Mouse (Mus musculus) thymus, adult 2 months (tissue): Measurements from ENCODE around the gene Palm.

Experiments used
- CTCF ChIP-seq: fragments of 200-500 bp; IDR thresholded peaks from 2 replicates; pipeline ENCODE4 v1.5.1; 2012; ENCODE audit warnings: mild to moderate bottlenecking, control low read depth, low read length, moderate library complexity, borderline replicate concordance; ENCODE audit not compliant: control insufficient read depth, poor library complexity, insufficient read depth; ENCODE audit errors: extremely low read depth
- POLR2A ChIP-seq: fragments of 200-500 bp; IDR thresholded peaks from 2 replicates; pipeline ENCODE4 v1.6.1; 2012; ENCODE audit warnings: mild to moderate bottlenecking, low read length, control low read depth, moderate library complexity; ENCODE audit not compliant: control insufficient read depth, poor library complexity, insufficient read depth; ENCODE audit errors: extremely low read depth

DNA sequence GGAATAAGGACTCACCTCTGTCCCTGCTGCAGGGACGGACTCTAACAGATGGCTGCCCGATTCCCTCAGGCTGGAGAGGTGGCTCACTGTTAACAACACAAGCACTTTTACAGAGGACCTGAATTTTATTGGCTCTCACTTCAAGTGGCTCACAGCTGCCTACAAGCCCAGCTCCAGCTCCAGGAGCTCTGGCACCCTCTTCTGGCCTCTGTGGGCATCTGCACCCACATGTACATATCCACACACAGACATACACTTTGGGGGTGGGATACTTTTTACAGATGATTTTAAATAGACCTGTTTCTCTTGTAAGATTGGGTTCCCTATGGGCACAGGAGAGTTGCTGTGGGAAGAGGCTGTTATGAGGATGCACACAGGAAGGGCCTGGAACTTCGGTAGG lies 21.1 kb upstream of the Palm start:
- TF ChIP-seq POLR2A = no peak
- no peak for TF ChIP-seq CTCF
